Mouse (Mus musculus) MEL (cell line): ENCODE data around the gene Zkscan17.

ENCODE experiments used
- BHLHE40 ChIP-seq: IDR thresholded peaks from 2 replicates; pipeline ENCODE4 v1.6.1; 2012; ENCODE audit warnings: low read depth, mild to moderate bottlenecking, inconsistent platforms, low read length, improper control_type of control experiment, borderline replicate concordance
- CHD1 ChIP-seq: IDR thresholded peaks from 2 replicates; pipeline ENCODE4 v1.6.1; 2012; ENCODE audit warnings: low read depth, mild to moderate bottlenecking, inconsistent platforms, low read length, improper control_type of control experiment
- CTCF ChIP-seq, 3 experiments: IDR thresholded peaks in 2 of 3; conservative IDR thresholded peaks in 1 of 3; 2 replicates each; pipeline ENCODE4 v1.5.1; 2011 to 2012; ENCODE audit warnings: low read length in 3 of 3, low read depth in 2 of 3, mild to moderate bottlenecking in 2 of 3, improper control_type of control experiment in 1 of 3, inconsistent platforms in 1 of 3, mixed read lengths in 1 of 3, moderate library complexity in 1 of 3; ENCODE audit not compliant: control insufficient read depth in 1 of 3, insufficient read depth in 1 of 3, poor library complexity in 1 of 3, severe bottlenecking in 1 of 3
- ELF1 ChIP-seq: IDR thresholded peaks from 2 replicates; pipeline ENCODE4 v1.6.1; 2014; ENCODE audit warnings: low read depth, mild to moderate bottlenecking, inconsistent platforms, low read length, improper control_type of control experiment, moderate library complexity
- EP300 ChIP-seq, 2 experiments: IDR thresholded peaks; 2 replicates each; pipeline ENCODE4 v1.6.1; 2011; ENCODE audit warnings: improper control_type of control experiment in 2 of 2, low read length in 2 of 2, low read depth in 1 of 2, mild to moderate bottlenecking in 1 of 2
- ETS1 ChIP-seq: IDR thresholded peaks from 2 replicates; pipeline ENCODE4 v1.6.1; 2012; ENCODE audit warnings: low read depth, mild to moderate bottlenecking, inconsistent platforms, low read length, improper control_type of control experiment, moderate library complexity
- JUND ChIP-seq: IDR thresholded peaks from 2 replicates; pipeline ENCODE4 v1.6.1; 2011; ENCODE audit warnings: low read depth, mild to moderate bottlenecking, improper control_type of control experiment, low read length
- MAX ChIP-seq: IDR thresholded peaks from 2 replicates; pipeline ENCODE4 v1.6.1; 2011; ENCODE audit warnings: low read length, improper control_type of control experiment
- NELFE ChIP-seq: IDR thresholded peaks from 2 replicates; pipeline ENCODE4 v1.6.1; 2011; ENCODE audit warnings: low read depth, low read length, improper control_type of control experiment
- NRF1 ChIP-seq: IDR thresholded peaks from 2 replicates; pipeline ENCODE4 v1.6.1; 2014; ENCODE audit warnings: low read depth, mild to moderate bottlenecking, inconsistent platforms, low read length, improper control_type of control experiment, moderate library complexity; ENCODE audit not compliant: poor library complexity, insufficient read depth, severe bottlenecking
- POLR2A ChIP-seq, 2 experiments: IDR thresholded peaks; 2 replicates each; pipeline ENCODE4 v1.6.1; 2011 to 2012; ENCODE audit warnings: low read length in 2 of 2, mild to moderate bottlenecking in 2 of 2, control low read depth in 1 of 2, improper control_type of control experiment in 1 of 2, low read depth in 1 of 2, moderate library complexity in 1 of 2; ENCODE audit not compliant: control insufficient read depth in 1 of 2, insufficient read depth in 1 of 2, poor library complexity in 1 of 2
- RCOR1 ChIP-seq: IDR thresholded peaks from 2 replicates; pipeline ENCODE4 v1.6.1; 2012; ENCODE audit warnings: low read depth, mild to moderate bottlenecking, inconsistent platforms, low read length, improper control_type of control experiment
- UBTF ChIP-seq: IDR thresholded peaks from 2 replicates; pipeline ENCODE4 v1.6.1; 2012; ENCODE audit warnings: low read depth, mild to moderate bottlenecking, inconsistent platforms, low read length, improper control_type of control experiment, moderate library complexity, borderline replicate concordance; ENCODE audit not compliant: insufficient read depth

GRCm38 (mm10) chr11:59497747-59498146, 28.8 kb downstream of the Zkscan17 start:
- TF ChIP-seq NELFE: no peak
- TF ChIP-seq NRF1: no peak
- TF ChIP-seq CTCF (IDR thresholded peaks at IDR 0.05 in 2 of 3, conservative IDR thresholded peaks at IDR 0.05 in 1 of 3; ENCODE audit: control insufficient read depth in 1 of 3, insufficient read depth in 1 of 3, low read depth in 2 of 3, low read length in 3 of 3, poor library complexity in 1 of 3, severe bottlenecking in 1 of 3): peak; percentile 33 to 65 (median 56)
- TF ChIP-seq POLR2A (IDR thresholded peaks at IDR 0.05; ENCODE audit: control insufficient read depth in 1 of 2, insufficient read depth in 1 of 2, low read depth in 1 of 2, low read length in 2 of 2, poor library complexity in 1 of 2): no peak; a peak in 1 of 4 replicates
- TF ChIP-seq EP300 (IDR thresholded peaks at IDR 0.05; ENCODE audit: low read depth in 1 of 2, low read length in 2 of 2): no peak
- no peak for TF ChIP-seq RCOR1
- TF ChIP-seq BHLHE40: no peak
- no peak for TF ChIP-seq JUND
- no peak for TF ChIP-seq MAX
- TF ChIP-seq ELF1: no peak
- no peak for TF ChIP-seq UBTF
- TF ChIP-seq ETS1: no peak
- TF ChIP-seq CHD1: no peak
